Mouse (Mus musculus) lung, postnatal 14 days (tissue): Measurements from ENCODE around the gene Txlna.

Experiments
- DNase-seq: peaks from one replicate; pipeline ENCODE4 v3.0.0; 2021

The Txlna gene

GRCm38 (mm10) chr4:129585773-129586172 lies 55.1 kb downstream of the Txlna start:
- DNase-seq: no peak

GRCm38 (mm10) chr4:129584884-129585608 lies 55.8 kb downstream of the Txlna start:
- DNase-seq: peak; percentile 91

- no peak for DNase-seq
Observed at GRCm38 (mm10) chr4:129584370-129584769, 56.5 kb downstream of the Txlna start.

GRCm38 (mm10) chr4:129582251-129582650 lies 58.6 kb downstream of the Txlna start:
- no peak for DNase-seq

- no peak for DNase-seq
Observed at GRCm38 (mm10) chr4:129580347-129580746, 60.5 kb downstream of the Txlna start.

- DNase-seq: no peak
Observed at GRCm38 (mm10) chr4:129578466-129578865, 62.4 kb downstream of the Txlna start, which contains the start of gene Fam167b. Gene Fam167b (minus strand): TSS chr4:129578549.

GRCm38 (mm10) chr4:129577688-129578087 lies 63.2 kb downstream of the Txlna start:
- DNase-seq: no peak

GRCm38 (mm10) chr4:129576863-129577491 lies 63.9 kb downstream of the Txlna start:
- peak; percentile 84 for DNase-seq
